Mouse (Mus musculus): ENCODE data around the gene Slc38a10.

Gene Slc38a10

GRCm38 (mm10) chr11:120055953-120056732, 95.0 kb downstream of the Slc38a10 start:
- DNase-seq (ENCODE audit: low spot score) = no peak
